Comparison of ENCODE assay signal across 8 mouse cellular contexts in the genomic region with DNA sequence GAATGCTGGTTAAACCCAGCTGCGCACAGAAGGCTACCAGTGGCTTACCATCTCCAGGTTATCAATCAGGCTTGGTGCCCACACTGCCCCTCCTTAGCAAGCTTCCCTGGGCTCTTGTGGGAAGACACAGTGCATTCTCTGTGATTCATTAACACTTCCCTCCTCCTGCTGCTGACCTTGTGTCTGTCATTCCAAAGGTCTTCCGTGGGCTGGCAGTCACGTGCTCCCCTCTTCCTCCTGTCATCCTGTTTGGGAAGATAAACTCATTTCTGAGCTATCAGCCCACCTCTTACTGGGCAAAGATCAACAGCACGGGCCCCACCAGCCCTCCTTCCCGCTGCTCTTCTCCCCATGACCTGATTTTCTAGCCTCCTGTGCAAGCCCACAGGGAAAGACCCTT. TPM values are rescaled to one million over a fixed set of nuclear protein-coding genes. Genes with fewer than 3 reads are reported as not detected.
DNase-seq lines count a peak whose midpoint lies in the region; ATAC-seq and TF ChIP-seq lines count a peak whose summit lies in the region.
"Had no signal": no experiment of that assay in that cellular context is flagged by ENCODE, and none has a peak within 500 bp of the region (broad histone marks: within the 10 kb centered on the region; RNA-seq: fewer than 3 reads in every experiment).

No protein-coding gene starts in this region.

- H3K4me3 ChIP-seq in midbrain, embryonic 11.5 days (ENCODE audit: low read depth, low read length): no peak overlapping the region
- no peak overlapping the region for H3K4me3 ChIP-seq in midbrain, postnatal 0 days (ENCODE audit: low read depth, low read length)
- no peak overlapping the region for H3K4me3 ChIP-seq in heart, embryonic 16.5 days (ENCODE audit: low read length)

- no peak overlapping the region for H3K9ac ChIP-seq in midbrain, embryonic 11.5 days (ENCODE audit: low read length)
- H3K9ac ChIP-seq in midbrain, postnatal 0 days (replicated peaks; ENCODE audit: low read length, poor library complexity, severe bottlenecking): no peak overlapping the region
- H3K9ac ChIP-seq in heart, embryonic 16.5 days (ENCODE audit: low read length): no peak overlapping the region

- ATAC-seq in midbrain, embryonic 11.5 days (ENCODE audit: low FRiP score): no peak
- no peak for ATAC-seq in midbrain, postnatal 0 days (ENCODE audit: low FRiP score)
- ATAC-seq in heart, embryonic 16.5 days (replicated peaks; ENCODE audit: extremely low read depth, insufficient read depth, low FRiP score): 0 out of 2 replicates have a peak, but pooled peaks have one; percentile 37
- no peak for ATAC-seq in frontal cortex, adult (ENCODE audit: low TSS enrichment)

- WGBS in midbrain, embryonic 11.5 days: 55% methylated on average over 5 of the region's 5 CpGs
- 65% methylated on average over 5 of the region's 5 CpGs for WGBS in midbrain, postnatal 0 days
- 18% methylated on average over 5 of the region's 5 CpGs for WGBS in heart, embryonic 16.5 days

- H3K36me3 ChIP-seq in midbrain, embryonic 11.5 days (ENCODE audit: control insufficient read depth, insufficient read depth, low read length): no peaks in the 10 kb centered on the region
- no peaks in the 10 kb centered on the region for H3K36me3 ChIP-seq in midbrain, postnatal 0 days (ENCODE audit: insufficient read depth, low read length)
- no peaks in the 10 kb centered on the region for H3K36me3 ChIP-seq in heart, embryonic 16.5 days (ENCODE audit: control insufficient read depth, insufficient read depth)

- H3K27ac ChIP-seq in midbrain, embryonic 11.5 days (ENCODE audit: low read depth, low read length): no peak overlapping the region
- H3K27ac ChIP-seq in midbrain, postnatal 0 days (ENCODE audit: low read depth, low read length): no peak overlapping the region
- 0 out of 2 replicates have a peak overlapping the region, but pooled peaks have one; percentile 21 for H3K27ac ChIP-seq in heart, embryonic 16.5 days (ENCODE audit: low read length)

- H3K4me2 ChIP-seq in midbrain, embryonic 11.5 days: no peak overlapping the region
- no peak overlapping the region for H3K4me2 ChIP-seq in midbrain, postnatal 0 days (ENCODE audit: low read depth, low read length, poor library complexity, severe bottlenecking)
- no peak overlapping the region for H3K4me2 ChIP-seq in heart, embryonic 16.5 days (ENCODE audit: low read depth, low read length)

- TF ChIP-seq CTCF in midbrain, postnatal 0 days (IDR thresholded peaks at IDR 0.05): no peak

- H3K27me3 ChIP-seq in midbrain, embryonic 11.5 days (ENCODE audit: control insufficient read depth, insufficient read depth, low read length): no peaks in the 10 kb centered on the region
- H3K27me3 ChIP-seq in midbrain, postnatal 0 days (ENCODE audit: insufficient read depth, low read length): no peaks in the 10 kb centered on the region
- H3K27me3 ChIP-seq in heart, embryonic 16.5 days (ENCODE audit: control insufficient read depth, insufficient read depth, low read length): no peaks in the 10 kb centered on the region; the same call in 1 of the 2 replicates

- no peaks in the 10 kb centered on the region for H3K9me3 ChIP-seq in midbrain, embryonic 11.5 days (ENCODE audit: control insufficient read depth, low read length)
- no peaks in the 10 kb centered on the region for H3K9me3 ChIP-seq in midbrain, postnatal 0 days (ENCODE audit: low read length)
- H3K9me3 ChIP-seq in heart, embryonic 16.5 days (replicated peaks; ENCODE audit: control insufficient read depth, low read length): no peaks in the 10 kb centered on the region

- peaks cover 8% of the 10 kb centered on the region; the same call in 1 of the 2 replicates for H3K4me1 ChIP-seq in midbrain, embryonic 11.5 days (ENCODE audit: control insufficient read depth, insufficient read depth, low read length)
- no peaks in the 10 kb centered on the region for H3K4me1 ChIP-seq in midbrain, postnatal 0 days (ENCODE audit: insufficient read depth, low read length)
- H3K4me1 ChIP-seq in heart, embryonic 16.5 days (ENCODE audit: control insufficient read depth, insufficient read depth, low read length): peaks cover 12% of the 10 kb centered on the region; the same call in 1 of the 2 replicates

- peak; percentile 78 for DNase-seq in midbrain, embryonic 11.5 days (ENCODE audit: low spot score, missing footprints)
- no peak for DNase-seq in midbrain, postnatal 0 days (ENCODE audit: low spot score)
- DNase-seq in kidney, postnatal 14 days: peak; percentile 86
- no peak for DNase-seq in urinary bladder, adult 18-20 months (ENCODE audit: low spot score in 2 of 2)
- DNase-seq in right cerebral cortex, postnatal 36 days (ENCODE audit: low spot score in 2 of 2): no peak
- DNase-seq: cerebellum, adult 11-12 months had no signal

RNA-seq across cellular contexts. Expression of a gene that starts 55.2 kb away (rescaled TPM):
- polyA plus RNA-seq in midbrain, embryonic 11.5 days (2014; fragmentation: Nextera tagmentation; extraction: Ambion mirVana): 12.6 and 15.5 TPM in 2 replicates
- total RNA-seq in midbrain, postnatal 0 days (2014; rRNA removed): 2.7 and 3.7 TPM in 2 replicates
- 4.0 and 4.7 TPM in 2 replicates for polyA plus RNA-seq in midbrain, postnatal 0 days (2015; fragmentation: Nextera tagmentation; extraction: Ambion mirVana)
- polyA plus RNA-seq in heart, embryonic 16.5 days (2015; fragmentation: Nextera tagmentation; extraction: Ambion mirVana): 6.2 and 9.4 TPM in 2 replicates

RNA-seq across cellular contexts. Expression of a gene that starts 58.4 kb away (rescaled TPM):
- polyA plus RNA-seq in midbrain, embryonic 11.5 days (2014; fragmentation: Nextera tagmentation; extraction: Ambion mirVana): 69.8 and 75.0 TPM in 2 replicates
- total RNA-seq in midbrain, postnatal 0 days (2014; rRNA removed): 154 and 257 TPM in 2 replicates
- 101 and 108 TPM in 2 replicates for polyA plus RNA-seq in midbrain, postnatal 0 days (2015; fragmentation: Nextera tagmentation; extraction: Ambion mirVana)
- 51.8 and 54.0 TPM in 2 replicates for polyA plus RNA-seq in heart, embryonic 16.5 days (2015; fragmentation: Nextera tagmentation; extraction: Ambion mirVana)

Comparison
In these comparisons a context has a peak if more than half of its experiments do, and no peak if none do; other contexts are left out.
1. DNase-seq: peak in midbrain, embryonic 11.5 days (single experiment) and kidney, postnatal 14 days (single experiment); none in midbrain, postnatal 0 days (single experiment), urinary bladder, adult 18-20 months (0 of 2) and right cerebral cortex, postnatal 36 days (0 of 2).